Mouse (Mus musculus): ENCODE measurements around the gene 1700020A23Rik. TPM values are rescaled to one million over a fixed set of nuclear protein-coding genes. Genes with fewer than 3 reads are reported as not detected.

1700020A23Rik gene
- total and polyA plus RNA-seq, 3 experiments: not detected

- no peak overlapping the region for H3K27ac ChIP-seq (ENCODE audit: control insufficient read depth, low read depth, low read length)
These were observed 6.8 kb downstream of the 1700020A23Rik start for GRCm38 (mm10) chr2:130411558-130412495.

DNA sequence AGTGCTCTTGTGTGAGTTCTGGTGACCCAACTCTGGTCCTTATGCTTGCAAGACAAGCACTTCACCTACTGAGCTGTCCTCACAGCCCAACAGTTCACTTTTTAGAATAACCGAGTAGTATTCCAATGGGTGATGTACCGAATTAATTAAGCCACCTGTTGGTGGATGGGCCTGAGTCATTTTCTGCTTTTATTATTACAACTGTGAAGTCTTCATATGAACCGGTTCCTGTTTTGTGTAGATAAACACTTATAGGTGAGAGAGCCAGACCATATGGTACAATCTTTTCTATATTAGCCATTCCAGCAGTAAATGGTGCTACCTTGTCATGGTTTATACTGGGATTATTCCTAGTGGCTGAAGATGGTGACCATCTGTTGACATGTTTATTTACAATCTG, 7.7 kb downstream of the 1700020A23Rik start:
- Histone ChIP-seq H3K4me1 (ENCODE audit: control insufficient read depth in 1 of 2, insufficient read depth in 2 of 2, low read length in 2 of 2) (peaks cover 12 to 15% of the 10 kb centered on the region in 2 experiments), H3K27me3 (ENCODE audit: control insufficient read depth in 1 of 2, insufficient read depth in 2 of 2, low read length in 2 of 2) (no peaks in the 10 kb centered on the region), H3K79me2 (ENCODE audit: control insufficient read depth, insufficient read depth, low read length, poor library complexity) (no peaks in the 10 kb centered on the region), H3K9me3 (replicated peaks; ENCODE audit: insufficient read depth, low read length) (no peaks in the 10 kb centered on the region), H3K27ac (ENCODE audit: control insufficient read depth, low read depth, low read length) (peak overlapping the region; percentile 36; the same call in 1 of the 2 replicates), H3K9ac (ENCODE audit: control insufficient read depth, low read depth, low read length, poor library complexity, severe bottlenecking) (no peak overlapping the region), H3K36me3 (ENCODE audit: control insufficient read depth in 1 of 2, insufficient read depth in 2 of 2, low read length in 2 of 2) (peaks cover 0 to 21% of the 10 kb centered on the region in 2 experiments; a peak in 2 of 4 replicates), H3K4me3 (ENCODE audit: control insufficient read depth in 1 of 2, insufficient read depth in 1 of 2, low read depth in 2 of 2, low read length in 2 of 2) (no peak overlapping the region)
- 0 out of 4 replicates have a peak, but pooled peaks of 1 of the 2 experiments have one; percentile 14 for TF ChIP-seq EP300 (IDR thresholded peaks at IDR 0.05; ENCODE audit: low read depth in 1 of 2, low read length in 2 of 2)
- no peak for TF ChIP-seq POLR2AphosphoS2 (IDR thresholded peaks at IDR 0.05; ENCODE audit: low read length)
- TF ChIP-seq KAT2A (conservative IDR thresholded peaks at IDR 0.05; ENCODE audit: low read depth, low read length): no peak
- TF ChIP-seq TAL1 (IDR thresholded peaks at IDR 0.05; ENCODE audit: low read length): peak; percentile 64
- peak; percentile 24; the same call in 1 of the 2 replicates for TF ChIP-seq ETS1 (IDR thresholded peaks at IDR 0.05; ENCODE audit: low read depth, low read length)
- DNase-seq (ENCODE audit: low read depth, low spot score): peak; percentile 49

More at GRCm38 (mm10) chr2:130411558-130412495, 6.8 kb downstream of the 1700020A23Rik start:
- TF ChIP-seq BHLHE40 (IDR thresholded peaks at IDR 0.05; ENCODE audit: borderline replicate concordance, low read depth, low read length) (0 out of 2 replicates have a peak, but pooled peaks have one; percentile 16), CTCF (IDR thresholded peaks at IDR 0.05 in 2 of 3, conservative IDR thresholded peaks at IDR 0.05 in 1 of 3; ENCODE audit: control insufficient read depth in 1 of 3, insufficient read depth in 1 of 3, low read depth in 2 of 3, low read length in 3 of 3, poor library complexity in 1 of 3, severe bottlenecking in 1 of 3) (peak; percentile 90 to 99 (median 92)), SMC3 (IDR thresholded peaks at IDR 0.05; ENCODE audit: low read depth, low read length) (peak; percentile 92), ZC3H11A (IDR thresholded peaks at IDR 0.05; ENCODE audit: low read depth, low read length) (peak; percentile 67), E2F4 (IDR thresholded peaks at IDR 0.05; ENCODE audit: borderline replicate concordance, low read depth, low read length) (no peak), SIN3A (IDR thresholded peaks at IDR 0.05; ENCODE audit: low read length) (no peak; the same call in 1 of the 2 replicates), CHD1 (IDR thresholded peaks at IDR 0.05; ENCODE audit: low read depth, low read length) (no peak), RAD21 (IDR thresholded peaks at IDR 0.05; ENCODE audit: low read depth, low read length) (peak; percentile 66), MYC (IDR thresholded peaks at IDR 0.05; ENCODE audit: low read depth, low read length) (0 out of 2 replicates have a peak, but pooled peaks have one; percentile 32), ELF1 (IDR thresholded peaks at IDR 0.05; ENCODE audit: low read depth, low read length) (peak; percentile 43; the same call in 1 of the 2 replicates), MAFK (IDR thresholded peaks at IDR 0.05; ENCODE audit: borderline replicate concordance, low read depth, low read length) (0 out of 2 replicates have a peak, but pooled peaks have one; percentile 9)
- Histone ChIP-seq H3K4me1 (ENCODE audit: control insufficient read depth in 1 of 2, insufficient read depth in 2 of 2, low read length in 2 of 2) (peaks cover 12 to 15% of the 10 kb centered on the region in 2 experiments), H3K27me3 (ENCODE audit: control insufficient read depth in 1 of 2, insufficient read depth in 2 of 2, low read length in 2 of 2) (no peaks in the 10 kb centered on the region), H3K9ac (ENCODE audit: control insufficient read depth, low read depth, low read length, poor library complexity, severe bottlenecking) (no peak overlapping the region), H3K79me2 (ENCODE audit: control insufficient read depth, insufficient read depth, low read length, poor library complexity) (no peaks in the 10 kb centered on the region), H3K4me3 (ENCODE audit: control insufficient read depth in 1 of 2, insufficient read depth in 1 of 2, low read depth in 2 of 2, low read length in 2 of 2) (peak overlapping the region in 1 of 2 experiments; percentile 27; a peak in 1 of 4 replicates), H3K36me3 (ENCODE audit: control insufficient read depth in 1 of 2, insufficient read depth in 2 of 2, low read length in 2 of 2) (peaks cover 0 to 21% of the 10 kb centered on the region in 2 experiments; a peak in 2 of 4 replicates), H3K9me3 (replicated peaks; ENCODE audit: insufficient read depth, low read length) (no peaks in the 10 kb centered on the region)
- peak; percentile 76 for DNase-seq (ENCODE audit: low read depth, low spot score)

Measured in MEL (cell line).